Mouse (Mus musculus) forebrain, embryonic 10.5 days (tissue): ENCODE measurements around the gene Patj. TPM values are rescaled to one million over a fixed set of nuclear protein-coding genes. Genes with fewer than 3 reads are reported as not detected.

Source experiments
- DNase-seq: peaks from one replicate; pipeline ENCODE4 v3.0.0-alpha.2; 2017; ENCODE audit warnings: low spot score; ENCODE audit errors: extremely low spot score
- H3K27ac ChIP-seq: fragments of 300-500 bp; sonication (generic); 2 replicates; pipeline ENCODE4 v1.5.1; 2016; ENCODE audit warnings: mild to moderate bottlenecking
- H3K27me3 ChIP-seq: fragments of 300-500 bp; sonication (generic); 2 replicates; pipeline ENCODE4 v1.6.1; 2016; ENCODE audit warnings: mild to moderate bottlenecking; ENCODE audit not compliant: poor library complexity, severe bottlenecking
- H3K36me3 ChIP-seq: fragments of 300-500 bp; sonication (generic); replicated peaks from 2 replicates; pipeline ENCODE4 v1.6.1; 2016; ENCODE audit warnings: mild to moderate bottlenecking, moderate library complexity
- H3K4me1 ChIP-seq: fragments of 300-500 bp; sonication (generic); 2 replicates; pipeline ENCODE4 v1.6.1; 2016
- H3K4me3 ChIP-seq: fragments of 300-500 bp; sonication (generic); 2 replicates; pipeline ENCODE4 v1.5.1; 2016; ENCODE audit warnings: mild to moderate bottlenecking, moderate library complexity
- H3K9me3 ChIP-seq: fragments of 300-500 bp; sonication (generic); 2 replicates; pipeline ENCODE4 v1.6.1; 2016; ENCODE audit warnings: mild to moderate bottlenecking, moderate library complexity
- WGBS: fragments of 180-500 bp; shearing (Covaris S2); methylation state at CpG from one replicate; pipeline ENCODE4 v1.1.7; 2016; 5-methylcytosine and 5-hydroxymethylcytosine counted together
- polyA plus RNA-seq: library from polyadenylated mRNA; unstranded; fragments of >200 nt; fragmentation: Nextera tagmentation; extraction: Ambion mirVana; gene quantifications from 2 replicates; pipeline ENCODE4 v1.2.1, GENCODE M21; 2016

Patj gene
- polyA plus RNA-seq, 1 experiment from 2014 or later, result 11.2 TPM

GRCm38 (mm10) chr4:98452725-98453124 lies 57.1 kb downstream of the Patj start:
- no peak for DNase-seq
- 98% methylated on average over 2 of the region's 2 CpGs for WGBS
- Histone ChIP-seq H3K4me1 (peaks cover 2% of the 10 kb centered on the region; the same call in 1 of the 2 replicates), H3K4me3 (no peak overlapping the region), H3K27me3 (no peaks in the 10 kb centered on the region), H3K36me3 (no peaks in the 10 kb centered on the region), H3K9me3 (no peaks in the 10 kb centered on the region), H3K27ac (no peak overlapping the region)

DNA sequence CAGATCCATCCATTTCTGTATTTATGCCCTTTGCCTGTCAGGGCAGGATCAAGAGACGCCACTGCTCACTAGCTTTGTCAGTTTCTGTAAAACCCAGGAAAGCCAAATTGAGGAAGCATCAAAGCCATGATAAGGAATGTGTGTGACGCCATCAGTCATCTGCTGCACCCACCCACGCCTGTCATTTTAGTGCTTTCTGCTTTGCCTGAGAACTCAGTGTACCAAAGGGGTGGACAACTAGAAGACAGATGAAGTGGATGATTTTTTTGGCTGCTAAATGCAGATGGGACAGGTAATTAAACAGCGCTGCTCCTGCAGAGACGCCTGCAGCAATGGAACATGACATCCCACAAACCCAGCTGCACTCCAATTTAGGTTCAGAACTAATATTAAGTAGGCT lies 57.6 kb downstream of the Patj start:
- no peak overlapping the region for H3K4me3 ChIP-seq
- H3K27ac ChIP-seq, result no peak overlapping the region
- 90% methylated on average over 5 of the region's 5 CpGs for WGBS
- no peaks in the 10 kb centered on the region for H3K27me3 ChIP-seq
- no peak for DNase-seq
- peaks cover 2% of the 10 kb centered on the region; the same call in 1 of the 2 replicates for H3K4me1 ChIP-seq
- H3K36me3 ChIP-seq, result no peaks in the 10 kb centered on the region
- no peaks in the 10 kb centered on the region for H3K9me3 ChIP-seq

- Histone ChIP-seq H3K36me3 (no peaks in the 10 kb centered on the region), H3K27ac (no peak overlapping the region), H3K27me3 (no peaks in the 10 kb centered on the region), H3K4me3 (no peak overlapping the region), H3K9me3 (no peaks in the 10 kb centered on the region), H3K4me1 (peaks cover 2% of the 10 kb centered on the region; the same call in 1 of the 2 replicates)
- DNase-seq, result no peak
- WGBS, result 94% methylated on average over 2 of the region's 2 CpGs
These were observed 59.8 kb downstream of the Patj start for GRCm38 (mm10) chr4:98455352-98455751.

DNA sequence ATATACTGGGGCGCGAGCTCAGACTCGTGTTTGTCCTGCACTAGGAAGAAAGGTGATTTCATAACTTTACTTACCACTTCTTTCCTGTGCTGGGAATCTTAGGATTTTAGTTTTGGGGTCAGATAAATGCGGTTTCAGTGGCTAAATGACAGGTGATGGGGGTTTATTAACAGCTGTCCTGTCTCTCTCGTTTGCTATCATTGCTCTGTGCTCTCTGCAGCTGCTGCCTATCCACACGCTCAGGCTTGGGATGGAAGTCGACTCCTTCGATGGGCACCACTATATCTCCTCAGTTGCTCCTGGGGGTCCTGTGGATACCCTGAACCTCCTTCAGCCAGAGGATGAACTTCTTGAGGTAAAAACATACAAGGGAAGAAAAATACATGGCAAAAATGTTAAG lies 60.3 kb downstream of the Patj start:
- 92% methylated on average over 8 of the region's 8 CpGs for WGBS
- Histone ChIP-seq H3K27ac (no peak overlapping the region), H3K27me3 (no peaks in the 10 kb centered on the region), H3K36me3 (no peaks in the 10 kb centered on the region), H3K9me3 (no peaks in the 10 kb centered on the region), H3K4me3 (no peak overlapping the region), H3K4me1 (peaks cover 2% of the 10 kb centered on the region; the same call in 1 of the 2 replicates)
- DNase-seq, result no peak

GRCm38 (mm10) chr4:98461804-98462341 lies 66.3 kb downstream of the Patj start:
- H3K27ac ChIP-seq, result no peak overlapping the region
- H3K9me3 ChIP-seq, result no peaks in the 10 kb centered on the region
- WGBS, result 92% methylated on average over 2 of the region's 2 CpGs
- no peak overlapping the region for H3K4me3 ChIP-seq
- peaks cover 9% of the 10 kb centered on the region; the same call in 1 of the 2 replicates for H3K36me3 ChIP-seq
- H3K27me3 ChIP-seq, result no peaks in the 10 kb centered on the region
- no peak for DNase-seq
- no peaks in the 10 kb centered on the region for H3K4me1 ChIP-seq

DNA sequence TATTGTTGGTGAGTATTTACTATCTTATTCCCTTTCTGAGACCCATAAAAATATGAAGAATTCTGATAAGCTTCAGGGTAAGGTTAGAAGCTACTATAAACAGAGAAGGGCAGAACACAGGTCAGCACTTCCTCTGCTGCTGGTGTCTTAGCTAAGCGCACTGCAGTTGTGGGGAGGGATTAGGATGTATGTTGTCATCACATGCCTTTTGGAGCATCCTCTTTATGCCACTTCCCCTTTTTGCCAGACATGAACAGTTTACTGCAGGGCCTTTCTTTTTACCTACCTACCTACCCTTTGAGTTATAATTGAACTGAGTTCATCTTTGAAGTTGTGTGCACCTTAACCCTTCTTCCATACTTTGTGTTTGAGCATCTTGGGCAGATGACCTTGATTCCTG lies 69.9 kb downstream of the Patj start:
- Histone ChIP-seq H3K27ac (no peak overlapping the region), H3K36me3 (peaks cover 9% of the 10 kb centered on the region; the same call in 1 of the 2 replicates), H3K9me3 (no peaks in the 10 kb centered on the region), H3K4me3 (no peak overlapping the region), H3K27me3 (no peaks in the 10 kb centered on the region), H3K4me1 (no peaks in the 10 kb centered on the region)
- no peak for DNase-seq
- 97% methylated on average over 1 of the region's 1 CpGs for WGBS

DNA sequence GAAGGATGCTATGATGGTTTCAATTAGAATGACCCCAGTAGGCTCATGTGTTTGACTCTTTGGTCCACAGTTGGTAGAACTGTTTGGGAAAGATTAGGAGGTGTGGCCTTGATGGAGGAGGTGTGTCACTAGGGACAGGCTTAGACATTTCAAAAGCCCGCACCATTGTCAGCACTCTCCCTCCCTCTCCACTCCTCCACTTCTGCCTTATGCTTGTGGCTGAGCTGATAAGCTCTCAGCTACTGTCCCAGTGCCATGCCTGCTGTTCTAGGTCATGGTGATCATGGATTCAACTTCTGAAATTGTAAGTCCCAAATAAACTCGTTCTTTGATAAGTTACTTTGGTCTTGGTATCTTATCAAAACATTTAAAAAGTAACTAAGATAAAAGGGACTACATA lies 70.3 kb downstream of the Patj start:
- no peaks in the 10 kb centered on the region for H3K4me1 ChIP-seq
- no peak overlapping the region for H3K27ac ChIP-seq
- DNase-seq, result no peak
- WGBS, result 81% methylated on average over 2 of the region's 2 CpGs
- H3K36me3 ChIP-seq, result peaks cover 9% of the 10 kb centered on the region; the same call in 1 of the 2 replicates
- no peaks in the 10 kb centered on the region for H3K27me3 ChIP-seq
- no peak overlapping the region for H3K4me3 ChIP-seq
- H3K9me3 ChIP-seq, result no peaks in the 10 kb centered on the region

DNA sequence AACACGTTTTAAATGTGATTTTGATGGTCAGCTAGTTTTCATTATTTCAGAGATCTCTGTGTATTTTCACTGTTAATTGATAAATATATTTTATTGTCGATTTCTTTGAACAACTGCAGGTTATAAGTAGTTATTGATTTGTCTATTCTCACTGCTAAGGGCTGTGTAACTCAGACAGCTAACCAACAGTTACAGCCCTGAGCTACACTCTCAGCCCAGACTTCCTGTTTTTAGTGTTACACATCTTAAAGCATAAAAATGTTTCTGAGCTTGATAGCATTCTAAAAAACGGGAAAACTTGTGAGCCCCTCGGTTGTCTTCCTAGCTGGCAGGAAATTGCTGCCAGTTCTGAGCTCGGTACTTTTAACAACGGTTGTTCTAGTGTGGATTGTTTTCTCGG lies 75.8 kb downstream of the Patj start:
- Histone ChIP-seq H3K4me3 (no peak overlapping the region), H3K27me3 (no peaks in the 10 kb centered on the region), H3K9me3 (no peaks in the 10 kb centered on the region), H3K4me1 (no peaks in the 10 kb centered on the region), H3K36me3 (peaks cover 4% of the 10 kb centered on the region; the same call in 1 of the 2 replicates), H3K27ac (no peak overlapping the region)
- DNase-seq, result no peak
- 82% methylated on average over 7 of the region's 7 CpGs for WGBS

GRCm38 (mm10) chr4:98473491-98473890 lies 77.9 kb downstream of the Patj start:
- DNase-seq, result no peak
- WGBS, result 94% methylated on average over 3 of the region's 3 CpGs
- Histone ChIP-seq H3K4me1 (no peaks in the 10 kb centered on the region), H3K9me3 (no peaks in the 10 kb centered on the region), H3K36me3 (no peaks in the 10 kb centered on the region), H3K27ac (no peak overlapping the region), H3K4me3 (no peak overlapping the region), H3K27me3 (no peaks in the 10 kb centered on the region)

- Histone ChIP-seq H3K27me3 (no peaks in the 10 kb centered on the region), H3K27ac (no peak overlapping the region), H3K4me3 (no peak overlapping the region), H3K9me3 (no peaks in the 10 kb centered on the region), H3K36me3 (no peaks in the 10 kb centered on the region), H3K4me1 (peaks cover 5% of the 10 kb centered on the region)
- 84% methylated on average over 3 of the region's 3 CpGs for WGBS
- DNase-seq, result no peak
These were observed 82.4 kb downstream of the Patj start for GRCm38 (mm10) chr4:98478005-98478404.

- Histone ChIP-seq H3K36me3 (no peaks in the 10 kb centered on the region), H3K4me1 (no peaks in the 10 kb centered on the region), H3K4me3 (no peak overlapping the region), H3K27me3 (no peaks in the 10 kb centered on the region), H3K27ac (no peak overlapping the region), H3K9me3 (no peaks in the 10 kb centered on the region)
- DNase-seq, result no peak
- 77% methylated on average over 3 of the region's 3 CpGs for WGBS
These were observed 90.9 kb downstream of the Patj start for GRCm38 (mm10) chr4:98486475-98486874.

- H3K27me3 ChIP-seq, result no peaks in the 10 kb centered on the region
- no peak overlapping the region for H3K4me3 ChIP-seq
- H3K36me3 ChIP-seq, result no peaks in the 10 kb centered on the region
- 88% methylated on average over 4 of the region's 4 CpGs for WGBS
- H3K9me3 ChIP-seq, result no peaks in the 10 kb centered on the region
- no peak for DNase-seq
- H3K4me1 ChIP-seq, result no peaks in the 10 kb centered on the region
- no peak overlapping the region for H3K27ac ChIP-seq
These were observed 91.3 kb downstream of the Patj start for GRCm38 (mm10) chr4:98486901-98487300.

- Histone ChIP-seq H3K4me3 (no peak overlapping the region), H3K36me3 (no peaks in the 10 kb centered on the region), H3K27me3 (no peaks in the 10 kb centered on the region), H3K27ac (no peak overlapping the region), H3K4me1 (no peaks in the 10 kb centered on the region), H3K9me3 (no peaks in the 10 kb centered on the region)
- WGBS, result 85% methylated on average over 1 of the region's 1 CpGs
- no peak for DNase-seq
These were observed 93.8 kb downstream of the Patj start for GRCm38 (mm10) chr4:98489386-98489785.

- WGBS, result 89% methylated on average over 4 of the region's 4 CpGs
- Histone ChIP-seq H3K4me3 (no peak overlapping the region), H3K27me3 (no peaks in the 10 kb centered on the region), H3K27ac (no peak overlapping the region), H3K9me3 (no peaks in the 10 kb centered on the region), H3K4me1 (no peaks in the 10 kb centered on the region), H3K36me3 (0 out of 2 replicates have a peak, but pooled peaks cover 6% of the 10 kb centered on the region)
- DNase-seq, result no peak
These were observed 102.8 kb downstream of the Patj start for GRCm38 (mm10) chr4:98498341-98498740.
